Mouse (Mus musculus): ENCODE measurements around the gene Slc1a1. TPM values are rescaled to one million over a fixed set of nuclear protein-coding genes. Genes with fewer than 3 reads are reported as not detected.

The Slc1a1 gene
- polyA plus RNA-seq, 1 experiment: 0.18 TPM

DNA sequence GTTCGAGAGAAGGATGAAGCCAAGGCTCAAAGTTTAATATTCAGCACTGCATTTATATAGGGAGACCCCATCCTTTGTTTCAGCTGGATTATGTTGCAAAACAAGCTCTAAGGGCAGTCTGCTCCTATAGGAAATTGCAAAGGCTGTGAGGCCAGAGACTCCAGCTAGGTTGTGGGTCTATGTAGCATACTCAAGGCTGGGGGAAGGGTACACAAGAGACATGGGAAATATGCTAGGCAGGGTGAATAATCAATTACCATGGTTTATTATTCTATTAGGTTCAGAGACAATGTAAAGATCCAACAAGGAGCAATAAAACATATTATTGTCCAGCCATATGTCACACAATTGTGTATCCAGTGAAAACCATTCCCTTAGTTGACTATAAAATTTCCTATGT is 57.0 kb downstream of the Slc1a1 start:
- no peak overlapping the region for H3K27ac ChIP-seq (ENCODE audit: insufficient read depth, low read length)
- 94% methylated on average over 1 of the region's 1 CpGs for WGBS
- no peaks in the 10 kb centered on the region for H3K27me3 ChIP-seq (ENCODE audit: control insufficient read depth, insufficient read depth, low read length)
- H3K4me3 ChIP-seq (ENCODE audit: extremely low read depth, insufficient read depth, insufficient read length): no peak overlapping the region
- H3K4me1 ChIP-seq (ENCODE audit: control insufficient read depth, insufficient read depth, insufficient read length): no peaks in the 10 kb centered on the region
- TF ChIP-seq POLR2A (IDR thresholded peaks at IDR 0.05; ENCODE audit: low read depth, low read length) (no peak), CTCF (IDR thresholded peaks at IDR 0.05; ENCODE audit: extremely low read depth, insufficient read depth, insufficient read length, insufficient replicate concordance) (no peak)
- no peak for DNase-seq (ENCODE audit: low read depth in 1 of 2, low spot score in 2 of 2)
- no peaks in the 10 kb centered on the region for H3K36me3 ChIP-seq (ENCODE audit: control insufficient read depth, insufficient read depth, low read length)

DNA sequence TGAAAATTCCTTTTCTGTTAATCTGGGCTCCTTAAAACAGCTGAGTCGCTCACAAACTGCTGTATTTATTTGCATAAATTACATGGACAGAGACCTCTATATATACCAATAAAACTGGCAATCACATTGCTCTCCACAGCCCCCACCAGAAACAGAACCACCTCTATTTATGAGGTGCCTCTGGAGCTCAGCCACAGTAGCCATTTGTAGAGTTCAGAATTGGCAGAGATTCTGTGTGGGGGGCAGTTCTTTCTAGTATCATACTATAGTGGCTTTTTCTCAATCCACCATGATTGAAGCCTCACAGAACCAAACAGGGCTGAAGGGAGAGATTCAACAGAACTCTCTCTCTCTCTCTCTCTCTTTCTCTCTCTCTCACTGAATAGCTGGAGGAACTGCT is 61.8 kb downstream of the Slc1a1 start:
- Histone ChIP-seq H3K27me3 (ENCODE audit: control insufficient read depth, insufficient read depth, low read length) (no peaks in the 10 kb centered on the region), H3K4me1 (ENCODE audit: control insufficient read depth, insufficient read depth, insufficient read length) (no peaks in the 10 kb centered on the region), H3K36me3 (ENCODE audit: control insufficient read depth, insufficient read depth, low read length) (no peaks in the 10 kb centered on the region), H3K27ac (ENCODE audit: insufficient read depth, low read length) (no peak overlapping the region), H3K4me3 (ENCODE audit: extremely low read depth, insufficient read depth, insufficient read length) (no peak overlapping the region)
- TF ChIP-seq POLR2A (IDR thresholded peaks at IDR 0.05; ENCODE audit: low read depth, low read length) (no peak), CTCF (IDR thresholded peaks at IDR 0.05; ENCODE audit: extremely low read depth, insufficient read depth, insufficient read length, insufficient replicate concordance) (no peak)
- 86% methylated on average over 1 of the region's 1 CpGs for WGBS
- DNase-seq (ENCODE audit: low read depth in 1 of 2, low spot score in 2 of 2): no peak

DNA sequence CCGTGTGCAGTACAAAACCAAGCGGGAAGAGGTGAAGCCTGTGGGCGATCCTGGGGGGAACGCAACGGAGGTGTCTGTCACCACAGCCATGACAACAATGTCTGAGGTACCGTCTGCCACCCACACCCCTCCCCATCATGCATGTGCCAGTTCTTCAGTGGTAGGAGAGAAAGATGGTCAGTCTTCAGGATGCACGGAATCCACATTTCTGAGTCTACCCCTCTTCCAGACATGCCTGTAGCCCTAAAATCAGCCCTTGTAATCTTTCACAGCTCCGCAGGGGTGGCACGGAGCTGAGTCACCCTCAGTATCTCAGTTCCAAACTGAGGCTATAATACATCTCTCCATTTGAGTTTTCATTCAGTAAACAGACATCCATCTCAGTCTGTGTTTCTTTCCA is 62.6 kb downstream of the Slc1a1 start:
- Histone ChIP-seq H3K4me1 (ENCODE audit: control insufficient read depth, insufficient read depth, insufficient read length) (no peaks in the 10 kb centered on the region), H3K36me3 (ENCODE audit: control insufficient read depth, insufficient read depth, low read length) (no peaks in the 10 kb centered on the region), H3K4me3 (ENCODE audit: extremely low read depth, insufficient read depth, insufficient read length) (no peak overlapping the region), H3K27ac (ENCODE audit: insufficient read depth, low read length) (no peak overlapping the region), H3K27me3 (ENCODE audit: control insufficient read depth, insufficient read depth, low read length) (no peaks in the 10 kb centered on the region)
- 86% methylated on average over 9 of the region's 9 CpGs for WGBS
- TF ChIP-seq POLR2A (IDR thresholded peaks at IDR 0.05; ENCODE audit: low read depth, low read length) (no peak), CTCF (IDR thresholded peaks at IDR 0.05; ENCODE audit: extremely low read depth, insufficient read depth, insufficient read length, insufficient replicate concordance) (no peak)
- no peak for DNase-seq (ENCODE audit: low read depth in 1 of 2, low spot score in 2 of 2)

DNA sequence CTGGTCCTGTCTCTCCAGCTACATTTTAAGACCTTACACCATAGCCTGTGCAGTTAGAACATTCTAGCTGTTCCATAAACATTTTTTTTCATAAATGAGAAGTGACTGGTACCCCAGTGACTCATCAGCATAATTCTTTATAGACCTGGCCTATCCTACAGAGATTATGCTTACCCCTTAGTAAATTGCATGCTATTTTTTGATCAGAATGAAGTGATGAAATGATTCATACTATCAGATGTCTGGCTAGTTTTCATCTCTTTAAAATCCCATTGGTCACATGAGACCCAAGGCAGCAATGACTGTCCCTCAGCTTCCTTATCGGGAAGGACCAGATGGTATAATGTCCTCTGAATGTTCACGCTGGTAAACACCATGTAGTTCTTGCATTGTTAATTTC is 65.9 kb downstream of the Slc1a1 start:
- no peaks in the 10 kb centered on the region for H3K4me1 ChIP-seq (ENCODE audit: control insufficient read depth, insufficient read depth, insufficient read length)
- H3K4me3 ChIP-seq (ENCODE audit: extremely low read depth, insufficient read depth, insufficient read length): no peak overlapping the region
- no peaks in the 10 kb centered on the region for H3K27me3 ChIP-seq (ENCODE audit: control insufficient read depth, insufficient read depth, low read length)
- no peaks in the 10 kb centered on the region for H3K36me3 ChIP-seq (ENCODE audit: control insufficient read depth, insufficient read depth, low read length)
- DNase-seq (ENCODE audit: low read depth in 1 of 2, low spot score in 2 of 2): no peak
- no peak overlapping the region for H3K27ac ChIP-seq (ENCODE audit: insufficient read depth, low read length)
- TF ChIP-seq POLR2A (IDR thresholded peaks at IDR 0.05; ENCODE audit: low read depth, low read length) (no peak), CTCF (IDR thresholded peaks at IDR 0.05; ENCODE audit: extremely low read depth, insufficient read depth, insufficient read length, insufficient replicate concordance) (no peak)
- 91% methylated on average over 2 of the region's 2 CpGs for WGBS

DNA sequence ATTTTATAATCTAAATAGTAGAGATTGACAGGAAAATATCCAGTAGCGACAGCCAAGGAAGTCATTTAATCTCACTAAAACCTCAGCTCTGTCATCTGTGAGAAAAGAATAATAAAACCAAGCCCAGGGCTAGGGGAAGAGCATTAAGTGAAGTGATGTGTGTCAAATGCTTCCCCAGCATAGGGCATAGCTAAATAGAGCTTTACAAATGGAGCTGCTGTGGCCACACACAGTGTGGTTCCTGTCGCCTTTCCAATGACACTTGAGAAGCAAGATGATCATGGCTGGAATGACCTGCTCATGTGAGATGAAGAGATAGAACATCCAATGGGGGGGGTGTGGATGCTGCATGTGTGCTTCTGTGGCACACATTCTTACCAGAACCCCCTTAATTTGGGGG is 67.3 kb downstream of the Slc1a1 start:
- H3K27me3 ChIP-seq (ENCODE audit: control insufficient read depth, insufficient read depth, low read length): no peaks in the 10 kb centered on the region
- TF ChIP-seq POLR2A (IDR thresholded peaks at IDR 0.05; ENCODE audit: low read depth, low read length) (no peak), CTCF (IDR thresholded peaks at IDR 0.05; ENCODE audit: extremely low read depth, insufficient read depth, insufficient read length, insufficient replicate concordance) (no peak)
- 85% methylated on average over 2 of the region's 2 CpGs for WGBS
- no peak overlapping the region for H3K27ac ChIP-seq (ENCODE audit: insufficient read depth, low read length)
- no peaks in the 10 kb centered on the region for H3K4me1 ChIP-seq (ENCODE audit: control insufficient read depth, insufficient read depth, insufficient read length)
- H3K36me3 ChIP-seq (ENCODE audit: control insufficient read depth, insufficient read depth, low read length): no peaks in the 10 kb centered on the region
- DNase-seq (ENCODE audit: low read depth in 1 of 2, low spot score in 2 of 2): no peak
- no peak overlapping the region for H3K4me3 ChIP-seq (ENCODE audit: extremely low read depth, insufficient read depth, insufficient read length)

DNA sequence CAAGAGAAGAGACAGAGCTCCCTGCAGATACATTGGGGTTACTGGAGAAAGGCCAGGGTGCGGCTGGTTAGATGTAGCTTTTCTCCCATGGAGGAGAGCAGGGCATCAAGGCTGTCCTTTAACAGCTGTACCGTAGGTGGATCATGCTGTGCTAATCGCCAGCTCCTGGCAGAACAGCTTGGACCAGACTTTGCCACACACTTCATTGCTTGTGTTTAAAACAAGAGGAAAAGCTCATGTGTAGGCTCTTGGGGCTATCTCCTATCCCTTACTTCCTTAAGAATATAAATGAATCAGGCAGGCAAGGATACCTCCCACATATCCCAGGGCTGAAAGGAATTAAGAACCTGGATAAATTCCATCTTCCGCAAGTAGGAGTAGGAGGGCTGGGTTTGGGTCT is 68.0 kb downstream of the Slc1a1 start:
- H3K4me1 ChIP-seq (ENCODE audit: control insufficient read depth, insufficient read depth, insufficient read length): no peaks in the 10 kb centered on the region
- no peak overlapping the region for H3K27ac ChIP-seq (ENCODE audit: insufficient read depth, low read length)
- H3K4me3 ChIP-seq (ENCODE audit: extremely low read depth, insufficient read depth, insufficient read length): no peak overlapping the region
- DNase-seq (ENCODE audit: low read depth in 1 of 2, low spot score in 2 of 2): no peak
- no peaks in the 10 kb centered on the region for H3K36me3 ChIP-seq (ENCODE audit: control insufficient read depth, insufficient read depth, low read length)
- TF ChIP-seq CTCF (IDR thresholded peaks at IDR 0.05; ENCODE audit: extremely low read depth, insufficient read depth, insufficient read length, insufficient replicate concordance) (no peak), POLR2A (IDR thresholded peaks at IDR 0.05; ENCODE audit: low read depth, low read length) (no peak)
- 94% methylated on average over 4 of the region's 4 CpGs for WGBS
- no peaks in the 10 kb centered on the region for H3K27me3 ChIP-seq (ENCODE audit: control insufficient read depth, insufficient read depth, low read length)

DNA sequence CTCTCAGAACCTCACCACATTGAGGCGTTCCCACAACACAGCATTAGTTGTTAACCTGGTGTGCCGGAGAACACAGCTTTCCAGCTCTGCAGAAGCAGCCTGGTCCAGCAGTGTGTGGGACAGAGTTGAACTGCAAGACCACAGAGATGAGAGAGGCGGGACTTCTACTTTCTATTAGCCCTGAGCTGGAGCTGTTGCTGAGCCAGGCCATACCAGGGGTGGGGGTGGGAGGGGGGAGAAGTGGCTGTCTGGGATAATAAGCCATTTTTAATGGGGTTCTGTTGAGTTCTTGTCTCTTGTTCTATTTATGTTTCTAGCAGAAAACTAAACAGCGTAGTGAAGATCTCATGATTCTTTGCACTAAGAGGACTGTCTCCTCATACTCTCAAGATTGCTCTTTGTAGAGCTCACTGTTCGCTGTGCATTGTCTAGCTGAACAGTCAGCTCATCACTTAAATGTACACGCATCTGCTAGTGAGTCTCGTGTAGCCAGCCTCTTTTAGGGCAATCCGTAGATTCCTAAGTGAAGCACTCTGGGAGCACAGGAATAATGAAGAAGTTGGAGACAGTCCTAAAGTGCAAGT is 68.8 kb downstream of the Slc1a1 start:
- H3K27me3 ChIP-seq (ENCODE audit: control insufficient read depth, insufficient read depth, low read length): no peaks in the 10 kb centered on the region
- no peaks in the 10 kb centered on the region for H3K4me1 ChIP-seq (ENCODE audit: control insufficient read depth, insufficient read depth, insufficient read length)
- H3K27ac ChIP-seq (ENCODE audit: insufficient read depth, low read length): no peak overlapping the region
- H3K4me3 ChIP-seq (ENCODE audit: extremely low read depth, insufficient read depth, insufficient read length): no peak overlapping the region
- TF ChIP-seq POLR2A (IDR thresholded peaks at IDR 0.05; ENCODE audit: low read depth, low read length): no peak
- TF ChIP-seq CTCF (IDR thresholded peaks at IDR 0.05; ENCODE audit: extremely low read depth, insufficient read depth, insufficient read length, insufficient replicate concordance): no peak
- WGBS: 87% methylated on average over 8 of the region's 8 CpGs
- H3K36me3 ChIP-seq (ENCODE audit: control insufficient read depth, insufficient read depth, low read length): no peaks in the 10 kb centered on the region
- no peak for DNase-seq (ENCODE audit: low read depth in 1 of 2, low spot score in 2 of 2)
